Mouse (Mus musculus) heart, embryonic 14.5 days (tissue): ENCODE data around the gene Tex13b. TPM values are rescaled to one million over a fixed set of nuclear protein-coding genes. Genes with fewer than 3 reads are reported as not detected.
"Not testable (repeated sequence)": the region's sequence is repeated elsewhere in the genome, so short reads cannot be mapped to it uniquely, and the experiment has no call there.

ENCODE experiments used
- ATAC-seq: fragments of 200-750 bp; cut with Nextera tagmentation; 2 replicates; pipeline ENCODE4 v1.8.0; 2017; ENCODE audit warnings: low read depth, moderate TSS enrichment; ENCODE audit not compliant: insufficient number of reproducible peaks, insufficient read depth, low FRiP score
- H3K27ac ChIP-seq, 2 experiments: fragments of 200-500 bp in 1 of 2; fragments of 300-500 bp in 1 of 2; sonication (generic) in 1 of 2; replicated peaks in 1 of 2; 2 replicates each; pipeline ENCODE4 v1.5.1; 2012 to 2014; ENCODE audit warnings: low read depth in 2 of 2, low read length in 2 of 2, control low read depth in 1 of 2, mild to moderate bottlenecking in 1 of 2, mixed read lengths in 1 of 2; ENCODE audit not compliant: control insufficient read depth in 1 of 2, insufficient read depth in 1 of 2
- H3K27me3 ChIP-seq: fragments of 300-500 bp; sonication (generic); 2 replicates; pipeline ENCODE4 v1.6.1; 2014; ENCODE audit warnings: mild to moderate bottlenecking, low read length, control low read depth; ENCODE audit not compliant: control insufficient read depth, insufficient read depth
- H3K36me3 ChIP-seq: fragments of 300-500 bp; sonication (generic); 2 replicates; pipeline ENCODE4 v1.6.1; 2014; ENCODE audit warnings: mild to moderate bottlenecking, control low read depth, low read length, mixed read lengths; ENCODE audit not compliant: control insufficient read depth, insufficient read depth
- H3K4me1 ChIP-seq, 2 experiments: fragments of 200-500 bp in 1 of 2; fragments of 300-500 bp in 1 of 2; sonication (generic) in 1 of 2; 2 replicates each; pipeline ENCODE4 v1.6.1; 2012 to 2014; ENCODE audit warnings: low read length in 2 of 2, control low read depth in 1 of 2, mixed read lengths in 1 of 2; ENCODE audit not compliant: control insufficient read depth in 2 of 2, insufficient read depth in 2 of 2
- H3K4me2 ChIP-seq: fragments of 300-500 bp; sonication (generic); 2 replicates; pipeline ENCODE4 v1.6.1; 2014; ENCODE audit warnings: mild to moderate bottlenecking, low read length
- H3K4me3 ChIP-seq, 2 experiments: fragments of 200-500 bp in 1 of 2; fragments of 300-500 bp in 1 of 2; sonication (generic) in 1 of 2; 2 replicates each; pipeline ENCODE4 v1.5.1; 2012 to 2014; ENCODE audit warnings: low read length in 2 of 2, mild to moderate bottlenecking in 2 of 2, control low read depth in 1 of 2, low read depth in 1 of 2, moderate library complexity in 1 of 2; ENCODE audit not compliant: control insufficient read depth in 1 of 2, insufficient read depth in 1 of 2
- H3K9ac ChIP-seq: fragments of 300-500 bp; sonication (generic); 2 replicates; pipeline ENCODE4 v1.6.1; 2014; ENCODE audit warnings: mild to moderate bottlenecking, low read length
- H3K9me3 ChIP-seq: fragments of 300-500 bp; sonication (generic); 2 replicates; pipeline ENCODE4 v1.6.1; 2016; ENCODE audit warnings: low read length, control low read depth; ENCODE audit not compliant: control insufficient read depth
- WGBS: fragments of 180-500 bp; shearing (Covaris S2); extraction: QIAGEN DNeasy Blood & Tissue Kit; methylation state at CpG from one replicate; pipeline ENCODE4 v1.1.7; 2014; 5-methylcytosine and 5-hydroxymethylcytosine counted together
- polyA plus RNA-seq: library from polyadenylated mRNA; unstranded; fragments of >200 nt; fragmentation: Nextera tagmentation; extraction: Ambion mirVana; gene quantifications from 2 replicates; pipeline ENCODE4 v1.2.1, GENCODE M21; 2014

The Tex13b gene
- polyA plus RNA-seq: not detected in 2 replicates

DNA sequence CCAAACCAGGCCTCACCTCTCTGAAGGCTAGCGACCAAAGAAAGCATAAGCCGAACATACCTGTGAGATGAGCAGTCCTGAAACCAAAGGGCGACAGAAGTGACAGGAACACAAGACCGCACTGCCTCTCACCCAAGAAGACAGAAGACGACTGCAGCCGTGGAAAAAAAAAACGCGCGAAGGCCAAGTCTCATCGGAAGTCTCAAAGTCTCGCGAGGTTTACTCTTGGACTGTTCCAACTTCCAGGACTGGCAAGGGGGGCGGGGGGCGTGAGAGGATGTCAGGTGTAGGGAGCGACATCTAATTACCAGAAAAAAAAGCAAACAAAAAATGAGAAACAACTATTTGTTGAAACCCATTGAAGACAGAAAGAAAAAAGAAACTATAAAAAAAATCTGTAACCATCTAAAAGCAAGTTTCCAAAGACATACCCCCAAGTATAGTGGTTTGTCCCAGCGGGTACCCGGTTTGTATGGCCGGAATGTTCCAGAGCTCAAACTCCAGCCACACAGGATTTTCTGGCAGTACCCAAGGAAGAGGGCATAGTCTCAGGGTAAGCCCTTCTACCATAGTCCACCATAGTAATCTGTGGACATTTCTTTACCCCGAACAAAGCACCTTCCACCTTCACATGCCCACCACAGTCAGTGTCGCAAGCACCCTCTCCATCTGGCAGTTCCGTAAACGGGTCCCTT is at the start of gene Tex13b:
Gene Tex13b (minus strand): TSS at position 122 of the 695 bp plus-strand sequence.
- H3K4me1 ChIP-seq: no peaks in the 10 kb centered on the region
- no peaks in the 10 kb centered on the region for H3K36me3 ChIP-seq
- no peaks in the 10 kb centered on the region for H3K27me3 ChIP-seq
- no peak for ATAC-seq
- WGBS: 92% methylated on average over 22 of the region's 22 CpGs
- H3K9ac ChIP-seq: no peak within 1 kb of the TSS
- H3K27ac ChIP-seq: no peak within 1 kb of the TSS
- no peaks in the 10 kb centered on the region for H3K9me3 ChIP-seq
- H3K4me3 ChIP-seq: no peak within 1 kb of the TSS
- no peak within 1 kb of the TSS for H3K4me2 ChIP-seq

- H3K4me3 ChIP-seq: no peak overlapping the region
- H3K27me3 ChIP-seq: peaks cover 3% of the 10 kb centered on the region; the same call in 1 of the 2 replicates
Observed at GRCm38 (mm10) chrX:140862760-140863159, 49.5 kb upstream of the Tex13b start.

GRCm38 (mm10) chrX:140857445-140857844 is 44.2 kb upstream of the Tex13b start:
- 44% methylated on average over 2 of the region's 2 CpGs for WGBS
- no peak overlapping the region for H3K9ac ChIP-seq
- H3K4me1 ChIP-seq: no peaks in the 10 kb centered on the region
- no peak overlapping the region for H3K4me3 ChIP-seq
- no peaks in the 10 kb centered on the region for H3K9me3 ChIP-seq
- no peak overlapping the region for H3K4me2 ChIP-seq
- no peaks in the 10 kb centered on the region for H3K36me3 ChIP-seq
- no peaks in the 10 kb centered on the region for H3K27me3 ChIP-seq
- no peak overlapping the region for H3K27ac ChIP-seq
- no peak for ATAC-seq

More at GRCm38 (mm10) chrX:140862760-140863159, 49.5 kb upstream of the Tex13b start:
- H3K4me2 ChIP-seq: no peak overlapping the region
- no peaks in the 10 kb centered on the region for H3K4me1 ChIP-seq
- H3K36me3 ChIP-seq: no peaks in the 10 kb centered on the region
- WGBS: 80% methylated on average over 6 of the region's 6 CpGs
- no peak for ATAC-seq
- H3K9me3 ChIP-seq: no peaks in the 10 kb centered on the region
- no peak overlapping the region for H3K27ac ChIP-seq
- H3K9ac ChIP-seq: no peak overlapping the region

GRCm38 (mm10) chrX:140857040-140857439 is 43.8 kb upstream of the Tex13b start:
- H3K9me3 ChIP-seq, H3K27ac ChIP-seq, H3K4me3 ChIP-seq, H3K27me3 ChIP-seq, H3K4me2 ChIP-seq, H3K4me1 ChIP-seq, H3K9ac ChIP-seq, ATAC-seq, H3K36me3 ChIP-seq: not testable (repeated sequence)
- 66% methylated on average over 5 of the region's 5 CpGs for WGBS

GRCm38 (mm10) chrX:140854561-140854960 is 41.3 kb upstream of the Tex13b start:
- no peaks in the 10 kb centered on the region for H3K4me1 ChIP-seq
- H3K36me3 ChIP-seq: no peaks in the 10 kb centered on the region
- no peak for ATAC-seq
- H3K9ac ChIP-seq: no peak overlapping the region
- WGBS: 62% methylated on average over 3 of the region's 3 CpGs
- no peak overlapping the region for H3K4me2 ChIP-seq
- no peaks in the 10 kb centered on the region for H3K9me3 ChIP-seq
- H3K4me3 ChIP-seq: no peak overlapping the region
- H3K27ac ChIP-seq: no peak overlapping the region
- H3K27me3 ChIP-seq: no peaks in the 10 kb centered on the region

GRCm38 (mm10) chrX:140845401-140845800 is 32.2 kb upstream of the Tex13b start:
- H3K4me3 ChIP-seq, H3K4me1 ChIP-seq, ATAC-seq, H3K9ac ChIP-seq, H3K27me3 ChIP-seq, H3K27ac ChIP-seq, H3K9me3 ChIP-seq, H3K4me2 ChIP-seq, H3K36me3 ChIP-seq: not testable (repeated sequence)
- 83% methylated on average over 1 of the region's 1 CpGs for WGBS

- Histone ChIP-seq H3K9ac (no peak overlapping the region), H3K4me2 (no peak overlapping the region), H3K9me3 (no peaks in the 10 kb centered on the region), H3K36me3 (no peaks in the 10 kb centered on the region), H3K4me3 (no peak overlapping the region), H3K27ac (no peak overlapping the region), H3K4me1 (no peaks in the 10 kb centered on the region), H3K27me3 (no peaks in the 10 kb centered on the region)
- ATAC-seq: no peak
- WGBS: 68% methylated on average over 4 of the region's 4 CpGs
Observed at GRCm38 (mm10) chrX:140839887-140840286, 26.7 kb upstream of the Tex13b start.

DNA sequence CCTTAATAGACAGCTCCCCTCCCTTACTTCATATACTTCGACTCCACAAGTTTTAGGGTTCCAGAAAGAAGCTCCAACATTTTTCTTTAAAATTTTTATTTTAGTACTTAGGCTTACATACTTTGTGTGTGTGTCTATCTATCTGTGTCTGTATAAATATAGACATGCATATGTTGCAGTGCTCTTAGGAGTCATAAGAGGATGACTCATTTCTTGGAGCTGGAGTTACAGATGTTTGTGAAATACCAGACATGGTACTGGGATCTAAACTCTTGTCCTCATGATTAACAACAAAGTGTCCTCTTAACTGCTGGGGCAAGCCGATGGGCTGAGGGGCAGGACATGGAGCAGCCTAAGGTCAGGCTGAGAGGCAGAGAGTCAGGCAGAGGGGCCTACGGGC is 24.8 kb upstream of the Tex13b start:
- no peaks in the 10 kb centered on the region for H3K27me3 ChIP-seq
- H3K36me3 ChIP-seq: no peaks in the 10 kb centered on the region
- H3K9ac ChIP-seq: no peak overlapping the region
- H3K4me1 ChIP-seq: no peaks in the 10 kb centered on the region
- H3K4me3 ChIP-seq: no peak overlapping the region
- 63% methylated on average over 3 of the region's 3 CpGs for WGBS
- no peak overlapping the region for H3K27ac ChIP-seq
- no peak overlapping the region for H3K4me2 ChIP-seq
- no peak for ATAC-seq
- H3K9me3 ChIP-seq: no peaks in the 10 kb centered on the region
